Mouse (Mus musculus) forebrain, embryonic 16.5 days (tissue): ENCODE results near the gene Camta1. TPM values are rescaled to one million over a fixed set of nuclear protein-coding genes. Genes with fewer than 3 reads are reported as not detected.

Experiments used
- ATAC-seq: fragments of 200-750 bp; cut with Nextera tagmentation; 2 replicates; pipeline ENCODE4 v1.8.0; 2017; ENCODE audit warnings: mild to moderate bottlenecking, moderate library complexity
- H3K27ac ChIP-seq: fragments of 300-500 bp; sonication (generic); 2 replicates; pipeline ENCODE4 v1.5.1; 2014; ENCODE audit warnings: low read length, control low read depth
- H3K27me3 ChIP-seq: fragments of 300-500 bp; sonication (generic); replicated peaks from 2 replicates; pipeline ENCODE4 v1.6.1; 2014; ENCODE audit warnings: low read length; ENCODE audit not compliant: control insufficient read depth, insufficient read depth
- H3K36me3 ChIP-seq: fragments of 300-500 bp; sonication (generic); 2 replicates; pipeline ENCODE4 v1.6.1; 2014; ENCODE audit not compliant: control insufficient read depth, insufficient read depth
- H3K4me1 ChIP-seq: fragments of 300-500 bp; sonication (generic); replicated peaks from 2 replicates; pipeline ENCODE4 v1.6.1; 2014; ENCODE audit warnings: low read length; ENCODE audit not compliant: control insufficient read depth, insufficient read depth
- H3K4me2 ChIP-seq: fragments of 300-500 bp; sonication (generic); 2 replicates; pipeline ENCODE4 v1.6.1; 2014; ENCODE audit warnings: mild to moderate bottlenecking, low read length, control low read depth
- H3K4me3 ChIP-seq: fragments of 300-500 bp; sonication (generic); replicated peaks from 2 replicates; pipeline ENCODE4 v1.5.1; 2014; ENCODE audit warnings: mild to moderate bottlenecking, low read length, control low read depth
- H3K9ac ChIP-seq: fragments of 300-500 bp; sonication (generic); replicated peaks from 2 replicates; pipeline ENCODE4 v1.6.1; 2014; ENCODE audit warnings: low read depth, low read length, control low read depth
- H3K9me3 ChIP-seq: fragments of 300-500 bp; sonication (generic); 2 replicates; pipeline ENCODE4 v1.6.1; 2016; ENCODE audit warnings: low read length; ENCODE audit not compliant: control insufficient read depth
- WGBS: fragments of 180-500 bp; shearing (Covaris S2); extraction: QIAGEN DNeasy Blood & Tissue Kit; methylation state at CpG from one replicate; pipeline ENCODE4 v1.1.7; 2014; 5-methylcytosine and 5-hydroxymethylcytosine counted together
- polyA plus RNA-seq: library from polyadenylated mRNA; unstranded; fragments of >200 nt; fragmentation: Nextera tagmentation; extraction: Ambion mirVana; gene quantifications from 2 replicates; pipeline ENCODE4 v1.2.1, GENCODE M21; 2015

Gene Camta1
- polyA plus RNA-seq, 1 experiment from 2014 or later: 123 TPM

GRCm38 (mm10) chr4:151477950-151478349 lies 383.7 kb downstream of the Camta1 start:
- H3K27ac ChIP-seq: no peak overlapping the region
- no peaks in the 10 kb centered on the region for H3K4me1 ChIP-seq
- 90% methylated on average over 6 of the region's 6 CpGs for WGBS
- H3K4me2 ChIP-seq: no peak overlapping the region
- H3K4me3 ChIP-seq: no peak overlapping the region
- H3K36me3 ChIP-seq: no peaks in the 10 kb centered on the region
- no peak for ATAC-seq
- no peak overlapping the region for H3K9ac ChIP-seq
- H3K9me3 ChIP-seq: peaks cover 7% of the 10 kb centered on the region
- H3K27me3 ChIP-seq: no peaks in the 10 kb centered on the region; the same call in 1 of the 2 replicates

GRCm38 (mm10) chr4:151474895-151475470 lies 386.7 kb downstream of the Camta1 start:
- Histone ChIP-seq H3K27me3 (no peaks in the 10 kb centered on the region; the same call in 1 of the 2 replicates), H3K9me3 (peaks cover 7% of the 10 kb centered on the region), H3K4me1 (no peaks in the 10 kb centered on the region), H3K4me2 (no peak overlapping the region), H3K4me3 (no peak overlapping the region), H3K36me3 (no peaks in the 10 kb centered on the region), H3K9ac (no peak overlapping the region), H3K27ac (no peak overlapping the region)
- no peak for ATAC-seq
- 47% methylated on average over 16 of the region's 16 CpGs for WGBS

GRCm38 (mm10) chr4:151471886-151472285 lies 389.8 kb downstream of the Camta1 start:
- Histone ChIP-seq H3K27ac (no peak overlapping the region), H3K4me3 (no peak overlapping the region), H3K4me1 (no peaks in the 10 kb centered on the region), H3K4me2 (no peak overlapping the region), H3K27me3 (no peaks in the 10 kb centered on the region; the same call in 1 of the 2 replicates), H3K36me3 (no peaks in the 10 kb centered on the region), H3K9ac (no peak overlapping the region), H3K9me3 (peaks cover 7% of the 10 kb centered on the region)
- ATAC-seq: no peak
- 77% methylated on average over 4 of the region's 4 CpGs for WGBS

- no peaks in the 10 kb centered on the region; the same call in 1 of the 2 replicates for H3K27me3 ChIP-seq
- 89% methylated on average over 5 of the region's 5 CpGs for WGBS
- no peak for ATAC-seq
- no peak overlapping the region for H3K4me2 ChIP-seq
- H3K27ac ChIP-seq: no peak overlapping the region
- no peak overlapping the region for H3K9ac ChIP-seq
- no peak overlapping the region for H3K4me3 ChIP-seq
- no peaks in the 10 kb centered on the region for H3K4me1 ChIP-seq
- no peaks in the 10 kb centered on the region for H3K9me3 ChIP-seq
- no peaks in the 10 kb centered on the region for H3K36me3 ChIP-seq
These were observed 393.3 kb downstream of the Camta1 start for GRCm38 (mm10) chr4:151468381-151468780.

DNA sequence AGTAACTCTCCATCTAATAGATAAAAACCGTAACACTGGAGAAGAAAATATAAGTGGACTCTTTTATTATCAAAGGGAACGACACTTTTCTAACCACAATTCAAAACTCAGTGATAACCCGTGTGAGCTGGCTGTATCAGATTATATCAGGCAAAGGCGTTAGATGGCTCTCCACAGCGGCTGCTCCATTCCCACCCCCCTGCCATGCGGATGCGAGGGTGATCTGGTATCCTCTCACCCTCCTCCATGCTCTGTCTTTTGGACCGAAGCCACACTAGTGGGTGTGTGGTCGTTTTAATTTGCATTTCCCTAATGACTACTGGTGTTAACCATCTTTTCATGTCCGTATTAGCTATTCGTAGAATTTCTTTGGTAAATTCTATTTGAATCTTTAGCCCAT lies 403.0 kb downstream of the Camta1 start:
- Histone ChIP-seq H3K9ac (no peak overlapping the region), H3K9me3 (no peaks in the 10 kb centered on the region), H3K4me2 (no peak overlapping the region), H3K27ac (no peak overlapping the region), H3K4me1 (no peaks in the 10 kb centered on the region), H3K27me3 (peaks cover 4% of the 10 kb centered on the region; the same call in 1 of the 2 replicates), H3K4me3 (no peak overlapping the region), H3K36me3 (no peaks in the 10 kb centered on the region)
- ATAC-seq: no peak
- WGBS: 31% methylated on average over 11 of the region's 11 CpGs

DNA sequence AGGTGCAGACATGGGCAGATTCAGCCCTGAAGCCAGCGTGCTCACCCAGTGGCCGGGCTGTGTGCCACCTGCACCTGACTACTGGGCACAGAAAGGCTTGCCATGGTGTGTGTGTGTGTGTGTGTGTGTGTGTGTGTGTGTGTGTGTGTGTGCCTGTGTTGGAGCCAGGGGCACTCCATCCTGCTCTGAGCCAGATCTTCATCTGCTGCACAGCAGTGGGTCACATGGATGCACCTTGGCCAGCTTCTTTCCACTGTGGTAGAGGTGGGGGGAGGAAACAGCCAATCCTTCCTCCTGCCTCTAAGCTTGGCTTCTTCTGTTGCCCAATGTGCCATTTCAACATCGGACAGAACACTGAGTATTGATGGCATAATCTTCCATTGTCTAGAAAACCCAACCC lies 407.1 kb downstream of the Camta1 start:
- Histone ChIP-seq H3K9me3 (no peaks in the 10 kb centered on the region), H3K4me1 (peaks cover 8% of the 10 kb centered on the region), H3K27ac (no peak overlapping the region), H3K9ac (no peak overlapping the region), H3K4me3 (no peak overlapping the region), H3K36me3 (no peaks in the 10 kb centered on the region), H3K27me3 (0 out of 2 replicates have a peak, but pooled peaks cover 2% of the 10 kb centered on the region), H3K4me2 (no peak overlapping the region)
- WGBS: 72% methylated on average over 3 of the region's 3 CpGs
- no peak for ATAC-seq

GRCm38 (mm10) chr4:151454065-151454464 lies 407.6 kb downstream of the Camta1 start:
- Histone ChIP-seq H3K27me3 (0 out of 2 replicates have a peak, but pooled peaks cover 4% of the 10 kb centered on the region), H3K4me1 (peaks cover 9% of the 10 kb centered on the region), H3K36me3 (no peaks in the 10 kb centered on the region), H3K4me2 (no peak overlapping the region), H3K9me3 (no peaks in the 10 kb centered on the region), H3K9ac (no peak overlapping the region), H3K4me3 (no peak overlapping the region), H3K27ac (no peak overlapping the region)
- 89% methylated on average over 3 of the region's 3 CpGs for WGBS
- ATAC-seq: no peak

DNA sequence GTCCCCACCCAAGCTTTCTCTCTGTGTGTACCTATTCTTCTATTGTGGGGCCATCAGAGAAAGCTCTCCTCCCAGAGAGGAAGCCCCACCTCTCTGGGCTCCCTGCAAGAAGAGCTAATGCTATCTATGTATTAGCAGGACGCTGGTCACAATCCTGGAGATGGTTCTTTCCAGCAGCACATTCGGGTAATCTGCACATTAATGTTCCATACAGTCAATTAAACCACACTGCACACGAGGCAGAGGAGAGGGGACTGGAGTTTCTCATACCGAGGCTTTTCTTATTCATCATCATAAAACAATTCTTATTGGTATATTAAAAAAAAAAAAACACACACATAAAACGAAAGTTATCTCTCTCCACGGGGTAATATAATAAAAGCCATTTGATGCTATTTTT lies 409.8 kb downstream of the Camta1 start:
- WGBS: 68% methylated on average over 6 of the region's 6 CpGs

GRCm38 (mm10) chr4:151449981-151450380 lies 411.7 kb downstream of the Camta1 start:
- peak; percentile 33; the same call in 1 of the 2 replicates for ATAC-seq

More for the DNA sequence above, 409.8 kb downstream of the Camta1 start:
- Histone ChIP-seq H3K4me1 (peaks cover 9% of the 10 kb centered on the region), H3K27ac (no peak overlapping the region), H3K27me3 (0 out of 2 replicates have a peak, but pooled peaks cover 2% of the 10 kb centered on the region), H3K9ac (no peak overlapping the region), H3K36me3 (no peaks in the 10 kb centered on the region), H3K4me2 (no peak overlapping the region), H3K9me3 (no peaks in the 10 kb centered on the region), H3K4me3 (no peak overlapping the region)
- no peak for ATAC-seq

More at GRCm38 (mm10) chr4:151449981-151450380, 411.7 kb downstream of the Camta1 start:
- H3K9ac ChIP-seq: 0 out of 2 replicates have a peak overlapping the region, but pooled peaks have one; percentile 18
- H3K4me1 ChIP-seq: peaks cover 9% of the 10 kb centered on the region
- no peaks in the 10 kb centered on the region for H3K36me3 ChIP-seq
- H3K4me3 ChIP-seq: no peak overlapping the region
- H3K27me3 ChIP-seq: 0 out of 2 replicates have a peak, but pooled peaks cover 2% of the 10 kb centered on the region
- 3% methylated on average over 8 of the region's 8 CpGs for WGBS
- no peak overlapping the region for H3K27ac ChIP-seq
- no peak overlapping the region for H3K4me2 ChIP-seq
- no peaks in the 10 kb centered on the region for H3K9me3 ChIP-seq
